Mouse (Mus musculus) heart, embryonic 16.5 days (tissue): Measurements from ENCODE around the gene Trit1. TPM values are rescaled to one million over a fixed set of nuclear protein-coding genes. Genes with fewer than 3 reads are reported as not detected.
A peak's percentile ranks its signal among the peaks of the same experiment; 100 is the strongest.
"Not testable (repeated sequence)": the region's sequence is repeated elsewhere in the genome, so short reads cannot be mapped to it uniquely, and the experiment has no call there.

Experiments
- ATAC-seq: fragments of 200-750 bp; cut with Nextera tagmentation; replicated peaks from 2 replicates; pipeline ENCODE4 v1.8.0; 2017; ENCODE audit warnings: moderate number of reproducible peaks; ENCODE audit not compliant: insufficient read depth, low FRiP score; ENCODE audit errors: extremely low read depth
- H3K27ac ChIP-seq: fragments of 300-500 bp; sonication (generic); 2 replicates; pipeline ENCODE4 v1.5.1; 2014; ENCODE audit warnings: mild to moderate bottlenecking, low read length, control low read depth, moderate library complexity
- H3K27me3 ChIP-seq: fragments of 300-500 bp; sonication (generic); 2 replicates; pipeline ENCODE4 v1.6.1; 2014; ENCODE audit warnings: low read length, mixed read lengths; ENCODE audit not compliant: control insufficient read depth, insufficient read depth
- H3K36me3 ChIP-seq: fragments of 300-500 bp; sonication (generic); 2 replicates; pipeline ENCODE4 v1.6.1; 2014; ENCODE audit not compliant: control insufficient read depth, insufficient read depth
- H3K4me1 ChIP-seq: fragments of 300-500 bp; sonication (generic); 2 replicates; pipeline ENCODE4 v1.6.1; 2014; ENCODE audit warnings: low read length, mixed read lengths; ENCODE audit not compliant: control insufficient read depth, insufficient read depth
- H3K4me2 ChIP-seq: fragments of 300-500 bp; sonication (generic); 2 replicates; pipeline ENCODE4 v1.6.1; 2014; ENCODE audit warnings: low read depth, mild to moderate bottlenecking, control low read depth, low read length
- H3K4me3 ChIP-seq: fragments of 300-500 bp; sonication (generic); 2 replicates; pipeline ENCODE4 v1.5.1; 2014; ENCODE audit warnings: mild to moderate bottlenecking, control low read depth, low read length
- H3K9ac ChIP-seq: fragments of 300-500 bp; sonication (generic); 2 replicates; pipeline ENCODE4 v1.6.1; 2014; ENCODE audit warnings: low read length, control low read depth
- H3K9me3 ChIP-seq: fragments of 300-500 bp; sonication (generic); replicated peaks from 2 replicates; pipeline ENCODE4 v1.6.1; 2016; ENCODE audit warnings: low read length; ENCODE audit not compliant: control insufficient read depth
- WGBS: fragments of 180-500 bp; shearing (Covaris S2); extraction: QIAGEN DNeasy Blood & Tissue Kit; methylation state at CpG from one replicate; pipeline ENCODE4 v1.1.7; 2014; 5-methylcytosine and 5-hydroxymethylcytosine counted together
- polyA plus RNA-seq: library from polyadenylated mRNA; unstranded; fragments of >200 nt; fragmentation: Nextera tagmentation; extraction: Ambion mirVana; gene quantifications from 2 replicates; pipeline ENCODE4 v1.2.1, GENCODE M21; 2015

Trit1 gene
- polyA plus RNA-seq, 1 experiment from 2014 or later, result 11.0 TPM

GRCm38 (mm10) chr4:122980684-122981083 lies 35.7 kb upstream of the Trit1 start:
- H3K27me3 ChIP-seq, result peaks cover 19% of the 10 kb centered on the region
- no peak overlapping the region for H3K4me2 ChIP-seq
- H3K4me3 ChIP-seq, result no peak overlapping the region
- no peak for ATAC-seq
- 68% methylated on average over 2 of the region's 2 CpGs for WGBS
- H3K36me3 ChIP-seq, result no peaks in the 10 kb centered on the region
- H3K9ac ChIP-seq, result no peak overlapping the region
- H3K27ac ChIP-seq, result no peak overlapping the region
- no peaks in the 10 kb centered on the region for H3K9me3 ChIP-seq
- no peaks in the 10 kb centered on the region for H3K4me1 ChIP-seq

GRCm38 (mm10) chr4:122981238-122981637 lies 35.2 kb upstream of the Trit1 start:
- 59% methylated on average over 7 of the region's 7 CpGs for WGBS
- ATAC-seq, result no peak

GRCm38 (mm10) chr4:122981930-122982329 lies 34.5 kb upstream of the Trit1 start:
- no peaks in the 10 kb centered on the region for H3K4me1 ChIP-seq
- H3K27ac ChIP-seq, result no peak overlapping the region
- WGBS, result 50% methylated on average over 3 of the region's 3 CpGs
- H3K9ac ChIP-seq, result no peak overlapping the region
- no peak for ATAC-seq
- no peak overlapping the region for H3K4me2 ChIP-seq
- no peaks in the 10 kb centered on the region for H3K9me3 ChIP-seq
- H3K4me3 ChIP-seq, result no peak overlapping the region
- no peaks in the 10 kb centered on the region for H3K36me3 ChIP-seq
- peaks cover 19% of the 10 kb centered on the region for H3K27me3 ChIP-seq

More at GRCm38 (mm10) chr4:122981238-122981637, 35.2 kb upstream of the Trit1 start:
- no peaks in the 10 kb centered on the region for H3K4me1 ChIP-seq
- no peak overlapping the region for H3K9ac ChIP-seq
- H3K4me3 ChIP-seq, result no peak overlapping the region
- no peak overlapping the region for H3K4me2 ChIP-seq
- no peak overlapping the region for H3K27ac ChIP-seq
- H3K27me3 ChIP-seq, result peaks cover 19% of the 10 kb centered on the region
- H3K36me3 ChIP-seq, result no peaks in the 10 kb centered on the region
- no peaks in the 10 kb centered on the region for H3K9me3 ChIP-seq

GRCm38 (mm10) chr4:122982537-122982936 lies 33.9 kb upstream of the Trit1 start:
- no peak overlapping the region for H3K4me3 ChIP-seq
- peaks cover 19% of the 10 kb centered on the region for H3K27me3 ChIP-seq
- no peak overlapping the region for H3K9ac ChIP-seq
- no peaks in the 10 kb centered on the region for H3K4me1 ChIP-seq
- H3K9me3 ChIP-seq, result no peaks in the 10 kb centered on the region
- H3K4me2 ChIP-seq, result no peak overlapping the region
- no peak for ATAC-seq
- no peaks in the 10 kb centered on the region for H3K36me3 ChIP-seq
- H3K27ac ChIP-seq, result no peak overlapping the region
- 71% methylated on average over 3 of the region's 3 CpGs for WGBS

GRCm38 (mm10) chr4:122983486-122984261 lies 32.7 kb upstream of the Trit1 start:
- Histone ChIP-seq H3K27me3 (peaks cover 19% of the 10 kb centered on the region), H3K4me3 (peak overlapping the region; percentile 11; the same call in 1 of the 2 replicates), H3K27ac (no peak overlapping the region), H3K4me1 (no peaks in the 10 kb centered on the region), H3K4me2 (peak overlapping the region; percentile 15), H3K36me3 (no peaks in the 10 kb centered on the region), H3K9ac (no peak overlapping the region), H3K9me3 (no peaks in the 10 kb centered on the region)
- ATAC-seq, result no peak; the same call in 1 of the 2 replicates
- WGBS, result 23% methylated on average over 17 of the region's 17 CpGs

- no peaks in the 10 kb centered on the region for H3K4me1 ChIP-seq
- H3K36me3 ChIP-seq, result no peaks in the 10 kb centered on the region
- H3K9ac ChIP-seq, result no peak overlapping the region
- no peak overlapping the region for H3K27ac ChIP-seq
- no peak overlapping the region for H3K4me2 ChIP-seq
- H3K27me3 ChIP-seq, result peaks cover 19% of the 10 kb centered on the region
- no peaks in the 10 kb centered on the region for H3K9me3 ChIP-seq
- H3K4me3 ChIP-seq, result no peak overlapping the region
- WGBS, result 26% methylated on average over 8 of the region's 8 CpGs
- peak; percentile 68 for ATAC-seq
Observed at GRCm38 (mm10) chr4:122985110-122985509, 31.3 kb upstream of the Trit1 start.

GRCm38 (mm10) chr4:122987421-122987820 lies 29.0 kb upstream of the Trit1 start:
- 33% methylated on average over 4 of the region's 4 CpGs for WGBS

GRCm38 (mm10) chr4:122988004-122988403 lies 28.4 kb upstream of the Trit1 start:
- H3K9me3 ChIP-seq, H3K4me2 ChIP-seq, H3K4me1 ChIP-seq, H3K4me3 ChIP-seq, H3K9ac ChIP-seq, H3K36me3 ChIP-seq, ATAC-seq, H3K27ac ChIP-seq: not testable (repeated sequence)
- H3K27me3 ChIP-seq, result peaks cover 14% of the 10 kb centered on the region
- WGBS, result 59% methylated on average over 3 of the region's 3 CpGs

More at GRCm38 (mm10) chr4:122987421-122987820, 29.0 kb upstream of the Trit1 start:
- ATAC-seq, result no peak
- H3K27ac ChIP-seq, result no peak overlapping the region
- H3K9me3 ChIP-seq, result no peaks in the 10 kb centered on the region; the same call in 1 of the 2 replicates
- no peak overlapping the region for H3K9ac ChIP-seq
- H3K4me1 ChIP-seq, result no peaks in the 10 kb centered on the region
- no peaks in the 10 kb centered on the region for H3K36me3 ChIP-seq
- H3K27me3 ChIP-seq, result peaks cover 16% of the 10 kb centered on the region
- no peak overlapping the region for H3K4me3 ChIP-seq
- H3K4me2 ChIP-seq, result no peak overlapping the region

- Histone ChIP-seq H3K27ac (no peak overlapping the region), H3K9ac (no peak overlapping the region)
Observed at GRCm38 (mm10) chr4:122991177-122991576, 25.2 kb upstream of the Trit1 start.

More at GRCm38 (mm10) chr4:122991177-122991576, 25.2 kb upstream of the Trit1 start:
- Histone ChIP-seq H3K9me3 (no peaks in the 10 kb centered on the region; the same call in 1 of the 2 replicates), H3K4me2 (no peak overlapping the region), H3K4me3 (no peak overlapping the region), H3K4me1 (no peaks in the 10 kb centered on the region; the same call in 1 of the 2 replicates), H3K27me3 (peaks cover 6% of the 10 kb centered on the region; the same call in 1 of the 2 replicates), H3K36me3 (no peaks in the 10 kb centered on the region)
- 47% methylated on average over 1 of the region's 1 CpGs for WGBS
- no peak for ATAC-seq
